Mouse (Mus musculus): ENCODE measurements around the gene Prkar2b.

Gene Prkar2b

GRCm38 (mm10) chr12:31913614-31914013, 147.5 kb downstream of the Prkar2b start:
- DNase-seq = no peak

GRCm38 (mm10) chr12:31912966-31913551, 148.0 kb downstream of the Prkar2b start:
- no peak for DNase-seq
